ENCODE assay signal across 8 mouse cellular contexts in the genomic region with DNA sequence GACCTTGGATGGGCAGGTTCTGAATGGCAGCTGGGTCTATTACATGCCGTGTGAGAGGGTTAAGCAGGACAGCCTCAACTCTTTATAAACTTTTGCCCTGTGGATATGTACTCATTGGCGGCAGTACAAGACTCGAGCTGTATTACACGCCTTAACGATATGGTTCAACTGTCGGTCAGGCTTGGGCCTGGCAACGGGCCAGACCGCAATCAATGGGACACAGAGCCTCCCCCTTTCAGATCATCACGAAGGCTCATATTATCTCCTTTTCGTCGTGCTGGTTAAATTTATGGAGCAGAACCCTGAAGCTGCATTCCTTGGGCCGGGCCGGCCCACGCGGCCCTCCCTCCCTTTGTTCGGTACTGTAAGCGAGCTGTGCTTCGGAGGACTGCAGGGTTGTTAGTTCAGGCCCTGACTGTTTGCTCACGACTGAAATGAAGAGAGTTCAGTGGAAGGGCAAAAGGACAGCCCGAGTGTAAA.
A peak's percentile ranks its signal among the peaks of the same experiment; 100 is the strongest.
DNase-seq lines count a peak whose midpoint lies in the region; ATAC-seq and TF ChIP-seq lines count a peak whose summit lies in the region.

No protein-coding gene starts in this region.

- H3K4me1 ChIP-seq in heart, embryonic 11.5 days (ENCODE audit: control insufficient read depth, insufficient read depth, low read length) = peaks cover 28% of the 10 kb centered on the region
- peaks cover 49% of the 10 kb centered on the region for H3K4me1 ChIP-seq in kidney, embryonic 16.5 days (ENCODE audit: insufficient read depth, low read length)

- H3K4me2 ChIP-seq in heart, embryonic 11.5 days = 0 out of 2 replicates have a peak overlapping the region, but pooled peaks have one; percentile 7
- H3K4me2 ChIP-seq in kidney, embryonic 16.5 days (replicated peaks; ENCODE audit: low read depth, low read length) = no peak overlapping the region

- H3K36me3 ChIP-seq in heart, embryonic 11.5 days (ENCODE audit: control insufficient read depth, insufficient read depth, low read length) = 0 out of 2 replicates have a peak, but pooled peaks cover 2% of the 10 kb centered on the region
- H3K36me3 ChIP-seq in kidney, embryonic 16.5 days (ENCODE audit: insufficient read depth, low read length) = peaks cover 3% of the 10 kb centered on the region; the same call in 1 of the 2 replicates

- peak; percentile 70 for DNase-seq in gastrocnemius, adult 2 months
- DNase-seq in gastrocnemius, adult 18-20 months (ENCODE audit: low spot score) = no peak
- DNase-seq in embryo, embryonic 11.5 days (ENCODE audit: low read depth, low spot score) = peak; percentile 69
- peak; percentile 76 for DNase-seq in lung, postnatal 36 days
- DNase-seq in skeletal muscle tissue, adult 2 months (ENCODE audit: low read depth, low spot score) = peak; percentile 67

- peak overlapping the region; percentile 18; the same call in 1 of the 2 replicates for H3K9ac ChIP-seq in heart, embryonic 11.5 days (ENCODE audit: low read depth, low read length)
- peak overlapping the region; percentile 42; the same call in 1 of the 2 replicates for H3K9ac ChIP-seq in kidney, embryonic 16.5 days (replicated peaks; ENCODE audit: low read length)

- H3K27ac ChIP-seq in gastrocnemius, adult 2 months = peak overlapping the region; percentile 75
- H3K27ac ChIP-seq in heart, embryonic 11.5 days (ENCODE audit: low read depth, low read length) = peak overlapping the region; percentile 63
- H3K27ac ChIP-seq in kidney, embryonic 16.5 days (ENCODE audit: low read length) = peak overlapping the region; percentile 99

- H3K9me3 ChIP-seq in heart, embryonic 11.5 days (replicated peaks; ENCODE audit: control insufficient read depth, low read length) = no peaks in the 10 kb centered on the region
- H3K9me3 ChIP-seq in kidney, embryonic 16.5 days (ENCODE audit: low read length) = no peaks in the 10 kb centered on the region

- intact Hi-C loops in gastrocnemius, adult 2 months (cut with DNase I) = no loop called here

- peak; percentile 72 for ATAC-seq in heart, embryonic 11.5 days (replicated peaks; ENCODE audit: insufficient number of reproducible peaks, low FRiP score, low TSS enrichment)
- peak; percentile 96 for ATAC-seq in kidney, embryonic 16.5 days (ENCODE audit: low FRiP score, low TSS enrichment)
- ATAC-seq in cerebellum, adult (ENCODE audit: insufficient number of reproducible peaks, low FRiP score, low TSS enrichment) = no peak

- H3K27me3 ChIP-seq in heart, embryonic 11.5 days (ENCODE audit: control insufficient read depth, insufficient read depth, low read length) = no peaks in the 10 kb centered on the region
- H3K27me3 ChIP-seq in kidney, embryonic 16.5 days (ENCODE audit: insufficient read depth, low read length) = no peaks in the 10 kb centered on the region

- 0 out of 2 replicates have a peak overlapping the region, but pooled peaks have one; percentile 9 for H3K4me3 ChIP-seq in gastrocnemius, adult 2 months
- no peak overlapping the region for H3K4me3 ChIP-seq in heart, embryonic 11.5 days (ENCODE audit: low read depth, low read length)
- no peak overlapping the region for H3K4me3 ChIP-seq in kidney, embryonic 16.5 days (ENCODE audit: low read length)

- TF ChIP-seq CTCF in gastrocnemius, adult 2 months (IDR thresholded peaks at IDR 0.05) = no peak

- 44% methylated on average over 20 of the region's 20 CpGs for WGBS in heart, embryonic 11.5 days (ENCODE audit: insufficient replicate concordance)
- 3% methylated on average over 20 of the region's 20 CpGs for WGBS in kidney, embryonic 16.5 days
